Mouse (Mus musculus) thymus, adult 2 months (tissue): Measurements from ENCODE around the gene Phc2. TPM values are rescaled to one million over a fixed set of nuclear protein-coding genes. Genes with fewer than 3 reads are reported as not detected.

Experiments
- DNase-seq: peaks from one replicate; pipeline ENCODE4 v3.0.0; 2021
- H3K27ac ChIP-seq: fragments of 200-500 bp; 2 replicates; pipeline ENCODE4 v1.5.1; 2012; ENCODE audit warnings: low read length, control low read depth; ENCODE audit not compliant: control insufficient read depth, insufficient read depth
- H3K27me3 ChIP-seq: fragments of 200-500 bp; 2 replicates; pipeline ENCODE4 v1.6.1; 2012; ENCODE audit warnings: mild to moderate bottlenecking, low read length, moderate library complexity, mixed read lengths; ENCODE audit not compliant: control insufficient read depth, insufficient read depth
- H3K36me3 ChIP-seq: fragments of 200-500 bp; 2 replicates; pipeline ENCODE4 v1.6.1; 2012; ENCODE audit warnings: mild to moderate bottlenecking, low read length, moderate library complexity; ENCODE audit not compliant: control insufficient read depth, insufficient read depth
- H3K4me1 ChIP-seq: fragments of 200-500 bp; replicated peaks from 2 replicates; pipeline ENCODE4 v1.6.1; 2012; ENCODE audit warnings: low read length; ENCODE audit not compliant: control insufficient read depth, insufficient read depth
- H3K4me3 ChIP-seq: fragments of 200-500 bp; 2 replicates; pipeline ENCODE4 v1.5.1; 2012; ENCODE audit warnings: mild to moderate bottlenecking, low read length, control low read depth, moderate library complexity; ENCODE audit not compliant: control insufficient read depth, insufficient read depth
- CTCF ChIP-seq: fragments of 200-500 bp; IDR thresholded peaks from 2 replicates; pipeline ENCODE4 v1.5.1; 2012; ENCODE audit warnings: mild to moderate bottlenecking, control low read depth, low read length, moderate library complexity, borderline replicate concordance; ENCODE audit not compliant: control insufficient read depth, poor library complexity, insufficient read depth; ENCODE audit errors: extremely low read depth
- POLR2A ChIP-seq: fragments of 200-500 bp; IDR thresholded peaks from 2 replicates; pipeline ENCODE4 v1.6.1; 2012; ENCODE audit warnings: mild to moderate bottlenecking, low read length, control low read depth, moderate library complexity; ENCODE audit not compliant: control insufficient read depth, poor library complexity, insufficient read depth; ENCODE audit errors: extremely low read depth
- WGBS: fragments of 180-500 bp; shearing (Covaris S2); methylation state at CpG from one replicate; pipeline ENCODE4 v1.1.7; 2018; 5-methylcytosine and 5-hydroxymethylcytosine counted together
- polyA plus RNA-seq: library from polyadenylated mRNA; depleted of rRNA; stranded (reverse); fragments of >200 nt; gene quantifications from 2 replicates; pipeline ENCODE4 v1.2.3, GENCODE M21; 2012

Phc2 gene
- polyA plus RNA-seq, 1 experiment = 139 TPM

DNA sequence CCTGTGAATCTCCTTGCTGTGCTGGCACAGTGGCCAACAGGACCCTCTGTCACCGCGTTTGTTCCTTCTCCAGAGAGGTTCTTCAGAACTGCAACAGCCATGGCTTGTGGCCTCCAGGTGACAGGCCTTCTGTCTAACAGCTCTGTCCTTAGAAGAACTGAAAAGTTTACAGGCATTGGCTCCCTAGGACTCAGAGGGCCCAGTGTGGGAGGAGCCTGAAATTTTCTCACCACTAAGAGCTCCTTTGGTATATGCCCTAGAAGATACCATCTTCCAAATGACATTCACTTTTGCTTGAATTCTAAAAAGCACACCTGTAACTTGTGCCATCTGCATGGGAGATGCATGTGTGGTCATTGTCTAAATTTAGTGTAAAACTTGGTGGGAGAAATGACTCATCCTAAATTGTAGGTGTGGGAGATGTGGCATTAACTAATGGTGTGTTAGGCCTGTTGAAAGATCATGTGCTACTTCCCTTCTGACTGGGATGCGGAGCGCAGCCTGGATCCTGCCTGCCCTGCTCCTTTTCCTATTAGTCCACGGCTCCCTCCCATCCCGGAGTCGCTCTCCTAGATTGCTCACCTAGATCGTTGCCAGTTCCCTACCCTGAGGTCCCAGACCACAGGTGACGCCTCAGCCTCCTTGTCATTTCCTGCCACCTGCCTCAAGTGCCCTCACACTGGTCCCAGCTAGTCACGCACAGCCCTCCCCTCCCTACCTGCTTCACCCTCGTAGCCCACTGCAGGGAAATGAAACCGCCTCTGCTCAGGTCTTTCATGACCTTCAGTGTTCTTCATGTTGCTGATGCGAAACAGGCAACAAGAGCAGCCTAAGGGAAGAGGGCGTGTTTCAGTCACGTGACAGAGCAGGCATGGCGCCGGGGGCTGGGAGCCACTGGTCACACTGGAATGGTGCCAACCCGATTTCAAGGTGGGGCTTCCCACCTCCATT lies 80.5 kb downstream of the Phc2 start:
- DNase-seq = peak; percentile 63
- WGBS = 29% methylated on average over 18 of the region's 18 CpGs
- peaks cover 48% of the 10 kb centered on the region for H3K4me1 ChIP-seq
- H3K36me3 ChIP-seq = no peaks in the 10 kb centered on the region
- H3K4me3 ChIP-seq = no peak overlapping the region
- no peak for TF ChIP-seq CTCF
- TF ChIP-seq POLR2A = no peak
- no peaks in the 10 kb centered on the region for H3K27me3 ChIP-seq
- peak overlapping the region; percentile 22; the same call in 1 of the 2 replicates for H3K27ac ChIP-seq

- H3K4me1 ChIP-seq = peaks cover 43% of the 10 kb centered on the region
- WGBS = 77% methylated on average over 6 of the region's 6 CpGs
- H3K27me3 ChIP-seq = no peaks in the 10 kb centered on the region
- no peak overlapping the region for H3K4me3 ChIP-seq
- H3K36me3 ChIP-seq = no peaks in the 10 kb centered on the region
- no peak for DNase-seq
- H3K27ac ChIP-seq = peak overlapping the region; percentile 29; the same call in 1 of the 2 replicates
- TF ChIP-seq CTCF (no peak), POLR2A (no peak)
Observed at GRCm38 (mm10) chr4:128737137-128737589, 82.7 kb downstream of the Phc2 start.

DNA sequence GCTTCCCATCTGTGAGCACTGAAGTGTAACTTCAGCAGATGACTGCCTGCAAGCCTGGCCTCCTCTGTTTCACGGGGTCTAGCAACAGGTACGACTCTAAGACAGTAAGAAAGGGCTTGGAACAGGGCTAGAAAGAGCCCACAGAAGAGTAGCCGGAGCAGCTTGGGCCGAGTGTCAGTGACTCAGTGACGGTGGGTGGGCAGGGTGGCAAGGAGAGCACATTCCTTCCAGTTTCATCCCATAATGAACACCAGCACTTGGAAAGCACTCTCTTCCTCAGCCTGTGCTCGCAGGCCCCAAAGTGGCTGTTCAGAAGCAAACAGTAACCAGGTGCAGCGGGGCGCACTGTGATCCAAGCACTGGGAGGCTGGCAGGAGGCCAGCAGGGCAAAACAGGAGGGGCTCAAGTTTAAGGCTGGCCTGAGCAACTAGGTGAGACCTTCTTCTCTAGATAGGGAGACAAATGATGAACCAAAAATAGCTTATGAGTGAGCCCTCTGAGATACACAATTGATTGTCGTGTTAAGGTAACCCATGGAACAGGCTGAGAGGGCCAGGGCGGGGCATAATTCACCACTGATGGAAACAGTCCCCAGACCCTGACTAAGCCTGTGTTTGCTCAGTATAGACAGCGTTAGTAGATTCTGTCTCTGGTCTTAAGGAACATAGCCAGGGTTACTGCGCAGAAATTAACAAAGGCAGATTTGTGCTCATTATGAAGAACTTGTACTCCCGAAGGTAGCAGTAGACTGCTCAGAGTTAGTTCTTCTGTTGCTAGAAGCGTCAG lies 83.5 kb downstream of the Phc2 start:
- H3K27me3 ChIP-seq = no peaks in the 10 kb centered on the region
- H3K27ac ChIP-seq = no peak overlapping the region

DNA sequence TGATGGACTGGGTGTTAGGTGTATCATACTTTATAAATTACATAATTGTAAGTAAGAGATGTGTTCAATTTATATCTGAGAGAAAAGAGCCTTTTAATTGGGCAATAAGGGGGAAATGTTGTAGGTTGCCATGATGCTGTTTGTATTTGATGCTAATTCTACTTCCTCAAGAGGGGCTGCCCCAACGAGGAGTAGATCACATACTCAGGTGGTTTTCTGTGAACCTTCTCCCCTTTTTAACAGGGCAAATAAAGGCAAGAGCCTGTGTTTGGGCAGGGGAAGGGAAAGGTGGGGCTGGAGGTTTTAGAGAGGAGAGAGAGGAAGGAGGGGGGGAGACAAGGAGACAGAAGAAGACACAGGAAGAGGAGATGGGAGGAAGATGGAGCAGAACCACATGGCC lies 86.4 kb downstream of the Phc2 start:
- WGBS = 33% methylated on average over 1 of the region's 1 CpGs
- TF ChIP-seq CTCF (no peak), POLR2A (no peak)
- no peak overlapping the region for H3K4me3 ChIP-seq
- no peak overlapping the region for H3K27ac ChIP-seq
- peaks cover 14% of the 10 kb centered on the region for H3K4me1 ChIP-seq
- no peak for DNase-seq
- peaks cover 21% of the 10 kb centered on the region for H3K36me3 ChIP-seq
- no peaks in the 10 kb centered on the region for H3K27me3 ChIP-seq

More for the DNA sequence above, 83.5 kb downstream of the Phc2 start:
- TF ChIP-seq CTCF = no peak
- no peak for TF ChIP-seq POLR2A
- no peak for DNase-seq
- WGBS = 91% methylated on average over 14 of the region's 14 CpGs
- H3K4me1 ChIP-seq = peaks cover 41% of the 10 kb centered on the region
- no peak overlapping the region for H3K4me3 ChIP-seq
- H3K36me3 ChIP-seq = no peaks in the 10 kb centered on the region

GRCm38 (mm10) chr4:128741906-128742305 lies 87.4 kb downstream of the Phc2 start:
- H3K36me3 ChIP-seq = peaks cover 30% of the 10 kb centered on the region
- no peak overlapping the region for H3K27ac ChIP-seq
- no peak for TF ChIP-seq CTCF
- no peak for TF ChIP-seq POLR2A
- WGBS = 94% methylated on average over 5 of the region's 5 CpGs
- no peaks in the 10 kb centered on the region for H3K27me3 ChIP-seq
- H3K4me1 ChIP-seq = peaks cover 9% of the 10 kb centered on the region
- H3K4me3 ChIP-seq = no peak overlapping the region
- no peak for DNase-seq

DNA sequence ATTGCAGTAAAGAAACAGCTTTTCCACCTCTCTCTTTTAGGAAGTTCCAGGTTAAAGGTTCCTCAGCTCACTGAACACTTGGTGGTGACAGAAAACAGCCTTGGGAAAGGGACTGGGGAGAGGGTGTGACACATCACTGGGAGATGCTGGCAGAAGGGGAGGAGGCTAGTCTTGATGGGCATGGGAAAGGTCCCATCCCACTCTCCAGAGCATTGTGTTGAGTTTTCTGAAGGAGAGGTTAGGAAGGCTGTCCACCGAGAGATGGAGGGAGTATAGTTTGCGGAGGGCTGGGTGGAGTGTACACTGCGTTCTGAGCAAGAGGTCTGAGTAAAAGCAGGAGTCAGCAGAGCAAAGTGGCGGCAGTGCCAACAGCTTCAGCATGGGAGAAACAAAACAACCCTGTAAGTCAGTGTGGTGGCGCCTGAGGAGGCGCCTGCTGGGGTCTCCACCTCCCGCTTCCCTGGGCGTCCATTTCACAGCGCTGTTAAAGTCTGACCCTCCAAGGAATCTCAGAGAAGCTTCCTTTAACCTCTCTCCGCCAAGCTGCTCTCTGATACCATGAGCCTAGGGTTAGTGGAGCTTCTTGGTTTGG lies 88.0 kb downstream of the Phc2 start:
- no peak for DNase-seq
- TF ChIP-seq POLR2A = no peak
- TF ChIP-seq CTCF = no peak
- WGBS = 97% methylated on average over 10 of the region's 10 CpGs
- Histone ChIP-seq H3K36me3 (peaks cover 35% of the 10 kb centered on the region), H3K4me3 (no peak overlapping the region), H3K4me1 (peaks cover 3% of the 10 kb centered on the region), H3K27ac (no peak overlapping the region), H3K27me3 (no peaks in the 10 kb centered on the region)
